Mouse (Mus musculus) neural tube, embryonic 15.5 days (tissue): Measurements from ENCODE around the gene Wdr81. TPM values are rescaled to one million over a fixed set of nuclear protein-coding genes. Genes with fewer than 3 reads are reported as not detected.

Experiments used
- ATAC-seq: fragments of 200-750 bp; cut with Nextera tagmentation; 2 replicates; pipeline ENCODE4 v1.8.0; 2017; ENCODE audit warnings: mild to moderate bottlenecking, moderate TSS enrichment, moderate library complexity; ENCODE audit not compliant: low FRiP score
- H3K27ac ChIP-seq: fragments of 300-500 bp; sonication (generic); replicated peaks from 2 replicates; pipeline ENCODE4 v1.5.1; 2015; ENCODE audit warnings: mild to moderate bottlenecking, inconsistent platforms
- H3K27me3 ChIP-seq: fragments of 300-500 bp; sonication (generic); replicated peaks from 2 replicates; pipeline ENCODE4 v1.6.1; 2015; ENCODE audit warnings: inconsistent platforms
- H3K36me3 ChIP-seq: fragments of 300-500 bp; sonication (generic); 2 replicates; pipeline ENCODE4 v1.6.1; 2015; ENCODE audit warnings: inconsistent platforms
- H3K4me1 ChIP-seq: fragments of 300-500 bp; sonication (generic); 2 replicates; pipeline ENCODE4 v1.6.1; 2015; ENCODE audit warnings: inconsistent platforms
- H3K4me2 ChIP-seq: fragments of 300-500 bp; sonication (generic); 2 replicates; pipeline ENCODE4 v1.6.1; 2015; ENCODE audit warnings: inconsistent platforms, mild to moderate bottlenecking, moderate library complexity
- H3K4me3 ChIP-seq: fragments of 300-500 bp; sonication (generic); replicated peaks from 2 replicates; pipeline ENCODE4 v1.5.1; 2015; ENCODE audit warnings: mild to moderate bottlenecking, inconsistent platforms
- H3K9ac ChIP-seq: fragments of 300-500 bp; sonication (generic); replicated peaks from 2 replicates; pipeline ENCODE4 v1.6.1; 2015; ENCODE audit warnings: mild to moderate bottlenecking, inconsistent platforms
- H3K9me3 ChIP-seq: fragments of 300-500 bp; sonication (generic); replicated peaks from 2 replicates; pipeline ENCODE4 v1.6.1; 2016; ENCODE audit warnings: inconsistent platforms
- WGBS: fragments of 180-500 bp; shearing (Covaris S2); methylation state at CpG from one replicate; pipeline ENCODE4 v1.1.7; 2015; ENCODE audit warnings: mixed read lengths; 5-methylcytosine and 5-hydroxymethylcytosine counted together
- polyA plus RNA-seq: library from polyadenylated mRNA; unstranded; fragments of >200 nt; fragmentation: Nextera tagmentation; extraction: Ambion mirVana; gene quantifications from 2 replicates; pipeline ENCODE4 v1.2.1, GENCODE M21; 2015

The Wdr81 gene
- polyA plus RNA-seq, 1 experiment from 2014 or later: 6.3 TPM

DNA sequence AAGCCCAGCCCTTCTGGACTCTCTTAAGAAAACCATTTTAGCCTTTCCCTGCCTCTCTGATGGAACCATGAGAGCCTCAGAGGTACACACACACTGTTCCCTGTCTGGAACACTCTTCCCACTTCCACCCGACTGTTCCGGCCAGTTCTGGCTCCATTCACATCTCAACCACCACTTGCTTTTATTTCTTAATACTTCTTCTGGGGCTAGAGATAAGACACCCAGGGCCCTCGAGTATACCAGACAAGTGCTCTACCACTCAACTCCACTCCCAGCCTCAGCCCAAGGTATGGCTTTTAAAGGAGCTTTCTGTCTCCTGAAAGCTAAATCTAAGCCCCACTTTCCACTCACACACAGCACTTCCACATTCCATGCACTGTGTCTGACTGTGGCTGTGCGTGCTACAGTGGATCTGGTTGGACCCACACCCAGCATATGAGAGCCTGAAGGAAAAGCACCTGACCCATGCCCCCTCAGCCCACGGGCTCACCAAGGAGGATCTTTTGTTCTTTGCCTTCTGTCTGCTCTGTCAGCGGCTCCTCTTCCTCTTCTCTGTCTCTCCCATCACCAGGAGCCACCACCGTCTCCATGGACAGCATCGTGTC lies 4.1 kb downstream of the Wdr81 start:
- H3K36me3 ChIP-seq: peaks cover 46% of the 10 kb centered on the region
- H3K4me1 ChIP-seq: peaks cover 49% of the 10 kb centered on the region
- H3K4me2 ChIP-seq: no peak overlapping the region
- H3K9me3 ChIP-seq: no peaks in the 10 kb centered on the region
- H3K27ac ChIP-seq: no peak overlapping the region
- no peak overlapping the region for H3K4me3 ChIP-seq
- ATAC-seq: no peak
- H3K27me3 ChIP-seq: no peaks in the 10 kb centered on the region
- no peak overlapping the region for H3K9ac ChIP-seq
- WGBS: 87% methylated on average over 8 of the region's 8 CpGs

DNA sequence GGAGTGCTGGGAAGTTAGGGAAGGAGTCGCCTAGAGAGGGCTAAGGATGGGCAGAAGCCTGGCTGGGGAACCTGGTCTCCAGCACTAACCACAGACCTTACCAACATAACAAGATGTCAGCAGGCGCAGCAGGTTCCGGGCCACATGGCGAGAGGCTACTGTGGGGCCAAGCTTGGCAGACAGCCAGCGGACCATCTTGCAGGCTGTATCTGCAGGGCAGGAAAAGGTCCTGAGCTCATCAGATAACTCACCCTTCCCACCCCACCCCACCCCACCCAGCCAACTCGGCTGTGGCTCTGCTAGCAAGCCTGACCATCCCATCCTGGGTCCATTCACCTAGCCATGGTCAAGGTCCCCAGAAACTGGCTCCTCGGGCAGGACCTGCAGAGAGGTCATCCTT lies 4.8 kb downstream of the Wdr81 start:
- Histone ChIP-seq H3K4me2 (no peak overlapping the region), H3K36me3 (peaks cover 52% of the 10 kb centered on the region), H3K4me3 (no peak overlapping the region), H3K9ac (no peak overlapping the region), H3K9me3 (no peaks in the 10 kb centered on the region), H3K4me1 (peaks cover 42% of the 10 kb centered on the region), H3K27me3 (no peaks in the 10 kb centered on the region), H3K27ac (no peak overlapping the region)
- WGBS: 77% methylated on average over 7 of the region's 7 CpGs
- no peak for ATAC-seq

DNA sequence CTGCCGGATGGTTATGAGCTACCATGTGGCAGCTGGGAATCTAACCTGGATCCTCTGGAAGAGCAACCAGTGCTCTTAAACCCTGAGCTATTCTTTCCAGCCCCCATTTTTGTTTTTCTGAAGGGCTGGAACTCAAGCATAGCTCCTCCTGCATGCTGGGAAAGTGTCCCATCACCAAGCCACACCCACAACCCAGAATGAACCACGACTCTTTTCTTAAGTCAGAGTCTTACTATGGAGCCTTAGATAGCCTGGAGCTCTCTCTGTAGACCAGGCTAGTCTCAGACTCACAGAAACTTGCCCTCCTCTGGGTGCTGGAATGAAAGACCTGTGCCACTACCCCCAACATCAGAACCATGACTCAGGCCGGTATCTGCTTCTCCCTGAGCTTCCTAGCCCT lies 5.9 kb downstream of the Wdr81 start:
- no peak overlapping the region for H3K4me3 ChIP-seq
- whole genome bisulfite sequencing: 81% methylated on average over 3 of the region's 3 CpGs
- no peak overlapping the region for H3K9ac ChIP-seq
- H3K27ac ChIP-seq: no peak overlapping the region
- peaks cover 34% of the 10 kb centered on the region for H3K4me1 ChIP-seq
- H3K27me3 ChIP-seq: no peaks in the 10 kb centered on the region
- H3K4me2 ChIP-seq: no peak overlapping the region
- no peak for ATAC-seq
- H3K9me3 ChIP-seq: no peaks in the 10 kb centered on the region
- peaks cover 56% of the 10 kb centered on the region for H3K36me3 ChIP-seq

DNA sequence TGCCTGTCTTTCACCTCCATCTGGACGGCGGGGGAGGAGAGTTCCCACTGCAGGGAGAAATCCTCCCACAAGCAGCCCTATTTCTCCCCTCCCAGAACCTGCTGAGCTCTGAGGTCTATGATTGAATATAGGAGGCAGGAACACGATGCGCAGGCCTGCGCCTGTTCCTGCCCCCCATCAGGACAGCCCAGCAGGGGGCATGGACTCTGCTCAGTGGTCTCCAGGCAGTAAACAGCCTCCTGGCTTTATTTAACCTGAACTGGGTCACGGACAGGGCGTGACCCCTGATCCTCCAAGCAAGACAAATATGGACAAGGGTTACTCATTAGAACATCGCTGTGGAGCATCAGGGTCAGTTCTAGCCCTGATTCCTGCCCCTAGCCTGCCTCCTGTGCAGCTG lies 10.8 kb downstream of the Wdr81 start:
- 47% methylated on average over 8 of the region's 8 CpGs for WGBS
- Histone ChIP-seq H3K4me1 (no peaks in the 10 kb centered on the region), H3K9ac (no peak overlapping the region), H3K4me2 (no peak overlapping the region), H3K27me3 (no peaks in the 10 kb centered on the region), H3K9me3 (no peaks in the 10 kb centered on the region), H3K36me3 (peaks cover 65% of the 10 kb centered on the region), H3K27ac (no peak overlapping the region), H3K4me3 (no peak overlapping the region)
- ATAC-seq: no peak

- ATAC-seq: no peak
- 75% methylated on average over 16 of the region's 16 CpGs for WGBS
- Histone ChIP-seq H3K4me3 (no peak overlapping the region), H3K36me3 (peaks cover 44% of the 10 kb centered on the region), H3K4me2 (no peak overlapping the region), H3K4me1 (no peaks in the 10 kb centered on the region), H3K9me3 (no peaks in the 10 kb centered on the region), H3K27me3 (no peaks in the 10 kb centered on the region), H3K27ac (no peak overlapping the region), H3K9ac (no peak overlapping the region)
Observed at GRCm38 (mm10) chr11:75441601-75442000, 12.9 kb downstream of the Wdr81 start.

DNA sequence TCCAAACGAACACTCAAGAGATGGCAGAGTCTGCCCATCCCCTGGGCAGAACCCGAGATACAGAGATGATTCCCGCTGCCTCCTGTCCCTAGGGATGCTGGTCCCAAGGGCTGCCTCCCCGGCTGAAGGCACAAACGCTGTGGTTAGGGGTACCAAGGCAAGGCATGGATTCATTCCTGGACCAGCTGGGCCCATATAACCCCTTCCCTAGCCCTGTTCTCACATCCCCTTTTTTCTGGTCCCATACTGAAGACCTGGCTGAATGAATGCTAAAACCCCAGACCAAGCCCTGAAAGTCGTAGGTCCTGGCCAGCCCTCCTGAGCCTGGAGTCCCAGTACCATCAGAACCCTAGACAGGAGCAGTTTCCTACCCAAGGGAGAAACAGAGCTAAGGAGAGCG lies 13.5 kb downstream of the Wdr81 start:
- H3K36me3 ChIP-seq: peaks cover 42% of the 10 kb centered on the region
- H3K9ac ChIP-seq: no peak overlapping the region
- WGBS: 72% methylated on average over 7 of the region's 7 CpGs

DNA sequence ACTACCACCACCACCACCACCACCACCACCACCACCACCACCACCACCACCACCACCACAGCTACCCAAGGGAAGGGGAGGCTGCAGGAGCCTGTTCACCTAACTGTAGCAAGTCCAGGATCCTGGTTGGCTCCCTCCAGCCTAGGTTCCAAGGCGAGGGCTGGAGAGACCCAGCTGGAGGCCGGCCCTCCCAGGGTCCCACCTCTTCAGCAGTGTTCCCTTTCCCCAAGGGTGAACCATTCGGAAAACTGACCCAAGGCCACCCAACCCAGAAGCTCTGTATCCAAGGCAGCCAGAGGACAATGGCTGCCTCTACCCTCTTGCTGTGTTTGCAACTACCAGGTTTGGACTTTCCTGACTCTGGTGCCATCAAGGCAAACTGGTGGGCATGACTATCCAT lies 14.6 kb downstream of the Wdr81 start:
- WGBS: 91% methylated on average over 3 of the region's 3 CpGs
- Histone ChIP-seq H3K9ac (no peak overlapping the region), H3K4me1 (no peaks in the 10 kb centered on the region), H3K27me3 (no peaks in the 10 kb centered on the region), H3K36me3 (peaks cover 31% of the 10 kb centered on the region), H3K27ac (no peak overlapping the region), H3K9me3 (no peaks in the 10 kb centered on the region), H3K4me2 (no peak overlapping the region), H3K4me3 (no peak overlapping the region)
- ATAC-seq: no peak

More for the DNA sequence above, 13.5 kb downstream of the Wdr81 start:
- no peak for ATAC-seq
- H3K27me3 ChIP-seq: no peaks in the 10 kb centered on the region
- H3K4me1 ChIP-seq: no peaks in the 10 kb centered on the region
- no peak overlapping the region for H3K27ac ChIP-seq
- no peaks in the 10 kb centered on the region for H3K9me3 ChIP-seq
- H3K4me2 ChIP-seq: no peak overlapping the region
- H3K4me3 ChIP-seq: no peak overlapping the region

GRCm38 (mm10) chr11:75439363-75439762 lies 15.2 kb downstream of the Wdr81 start, which contains the start of gene Serpinf2:
Gene Serpinf2, minus strand, starts transcription at chr11:75439591.
- Histone ChIP-seq H3K4me3 (no peak within 1 kb of the TSS), H3K9ac (no peak within 1 kb of the TSS), H3K4me2 (no peak within 1 kb of the TSS), H3K27me3 (no peaks in the 10 kb centered on the region), H3K4me1 (no peaks in the 10 kb centered on the region), H3K9me3 (no peaks in the 10 kb centered on the region), H3K36me3 (peaks cover 29% of the 10 kb centered on the region), H3K27ac (no peak within 1 kb of the TSS)
- WGBS: 92% methylated on average over 6 of the region's 6 CpGs
- ATAC-seq: no peak

- WGBS: 88% methylated on average over 3 of the region's 3 CpGs
- ATAC-seq: no peak
Observed at GRCm38 (mm10) chr11:75438804-75439203, 15.7 kb downstream of the Wdr81 start.

GRCm38 (mm10) chr11:75438194-75438593 lies 16.3 kb downstream of the Wdr81 start:
- no peaks in the 10 kb centered on the region for H3K27me3 ChIP-seq
- H3K9me3 ChIP-seq: no peaks in the 10 kb centered on the region
- H3K9ac ChIP-seq: no peak overlapping the region
- no peaks in the 10 kb centered on the region for H3K4me1 ChIP-seq
- H3K36me3 ChIP-seq: peaks cover 22% of the 10 kb centered on the region
- ATAC-seq: no peak
- no peak overlapping the region for H3K4me2 ChIP-seq
- no peak overlapping the region for H3K27ac ChIP-seq
- 88% methylated on average over 13 of the region's 13 CpGs for WGBS
- H3K4me3 ChIP-seq: no peak overlapping the region

More at GRCm38 (mm10) chr11:75438804-75439203, 15.7 kb downstream of the Wdr81 start:
- no peaks in the 10 kb centered on the region for H3K9me3 ChIP-seq
- no peaks in the 10 kb centered on the region for H3K4me1 ChIP-seq
- H3K4me3 ChIP-seq: no peak overlapping the region
- H3K27ac ChIP-seq: no peak overlapping the region
- H3K36me3 ChIP-seq: peaks cover 27% of the 10 kb centered on the region
- H3K4me2 ChIP-seq: no peak overlapping the region
- H3K27me3 ChIP-seq: no peaks in the 10 kb centered on the region
- H3K9ac ChIP-seq: no peak overlapping the region

GRCm38 (mm10) chr11:75434138-75434537 lies 20.4 kb downstream of the Wdr81 start:
- Histone ChIP-seq H3K4me3 (no peak overlapping the region), H3K27ac (no peak overlapping the region), H3K27me3 (no peaks in the 10 kb centered on the region), H3K9me3 (no peaks in the 10 kb centered on the region), H3K9ac (no peak overlapping the region), H3K4me2 (no peak overlapping the region), H3K4me1 (peaks cover 7% of the 10 kb centered on the region), H3K36me3 (no peaks in the 10 kb centered on the region)
- ATAC-seq: no peak
- WGBS: 92% methylated on average over 5 of the region's 5 CpGs

DNA sequence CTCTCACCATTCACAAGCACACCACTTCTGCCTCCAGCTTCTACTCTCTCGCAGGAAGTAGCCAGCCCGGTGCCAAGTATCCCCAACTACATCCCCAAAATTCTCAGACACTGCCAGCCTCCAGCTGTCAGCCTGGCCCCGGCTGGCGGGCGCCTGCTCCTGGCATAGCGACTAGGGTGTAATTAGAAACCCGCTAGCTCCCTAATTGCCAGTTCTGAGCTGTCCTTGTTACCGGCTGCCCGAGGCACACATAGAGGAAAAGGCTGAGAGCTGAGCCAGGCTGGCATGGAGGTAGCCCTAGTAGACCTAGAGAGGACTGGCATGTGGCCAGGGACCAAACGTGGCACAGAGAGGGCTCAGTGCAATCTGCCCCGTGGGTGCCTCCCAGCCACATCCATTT lies 23.2 kb downstream of the Wdr81 start:
- H3K27ac ChIP-seq: peak overlapping the region; percentile 3; the same call in 1 of the 2 replicates
- 59% methylated on average over 11 of the region's 11 CpGs for WGBS
- H3K36me3 ChIP-seq: no peaks in the 10 kb centered on the region
- no peaks in the 10 kb centered on the region for H3K9me3 ChIP-seq
- no peak overlapping the region for H3K4me3 ChIP-seq
- no peak overlapping the region for H3K9ac ChIP-seq
- H3K4me1 ChIP-seq: peaks cover 7% of the 10 kb centered on the region
- peak; percentile 61; the same call in 1 of the 2 replicates for ATAC-seq
- H3K27me3 ChIP-seq: no peaks in the 10 kb centered on the region
- peak overlapping the region; percentile 15 for H3K4me2 ChIP-seq
